Mouse (Mus musculus) thymus, postnatal 36 days (tissue): ENCODE measurements around the gene Gm49398.

ENCODE experiments used
- DNase-seq, 2 experiments: peaks; one replicate each; pipeline ENCODE4 v3.0.0; 2022; ENCODE audit warnings: mixed read lengths in 2 of 2

The Gm49398 gene

GRCm38 (mm10) chr13:61288739-61289138 lies at the start of gene Gm49398:
Gene Gm49398, minus strand, starts transcription at chr13:61288839.
- DNase-seq, result no peak

GRCm38 (mm10) chr13:61255258-61255657 lies 33.4 kb downstream of the Gm49398 start, which contains the start of gene Cts8:
Gene Cts8, minus strand, starts transcription at chr13:61255358.
- DNase-seq, result no peak

DNA sequence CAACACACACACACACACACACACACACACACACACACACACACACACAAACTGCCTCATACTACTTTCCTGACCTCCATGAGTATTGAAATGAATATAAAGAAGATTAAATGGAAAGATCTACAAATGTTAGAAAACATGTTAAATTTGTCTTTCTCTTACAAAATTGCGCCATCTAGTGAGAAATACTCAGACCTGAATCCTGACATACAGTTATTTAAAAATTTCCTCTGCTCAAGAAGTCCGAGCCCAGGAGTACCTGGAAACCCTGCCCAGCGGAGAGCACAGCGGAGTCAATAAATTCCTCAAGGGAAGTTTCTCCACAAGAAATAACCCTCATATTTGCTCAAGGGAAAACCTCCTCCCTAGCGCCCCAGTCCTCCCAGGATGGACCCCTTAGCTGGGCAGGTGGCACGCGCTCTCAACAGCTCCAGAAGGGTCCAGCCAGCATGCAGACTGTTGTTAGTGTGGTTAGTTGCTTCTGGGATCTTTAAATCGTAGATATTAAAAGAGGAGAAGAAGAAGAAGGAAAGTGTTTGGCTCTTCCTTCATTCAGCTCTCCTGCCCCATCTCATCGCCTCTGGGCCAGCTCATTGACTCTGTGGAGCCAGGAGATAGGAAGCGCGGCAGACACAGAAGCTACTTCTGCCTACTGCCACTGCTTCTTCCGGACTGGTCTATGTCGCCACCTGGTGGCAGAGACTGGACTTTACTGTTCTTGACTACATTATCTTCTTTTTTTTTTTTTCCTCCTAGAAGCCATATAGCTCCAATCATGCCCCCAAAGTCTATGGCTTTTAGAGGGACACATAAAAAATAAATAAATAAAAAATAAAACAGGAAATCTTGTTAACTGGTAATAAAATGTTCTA lies 47.3 kb downstream of the Gm49398 start:
- DNase-seq, result peak; percentile 37 to 41

- no peak for DNase-seq
Measured at GRCm38 (mm10) chr13:61203310-61203709, 85.3 kb downstream of the Gm49398 start, which contains the start of gene Cts6. Gene Cts6, minus strand, starts transcription at chr13:61203410.
